Mouse (Mus musculus) myocyte (in vitro differentiated cells): ENCODE measurements around the gene Fosb. TPM values are rescaled to one million over a fixed set of nuclear protein-coding genes. Genes with fewer than 3 reads are reported as not detected.

Experiments used
- H3K27me3 ChIP-seq: one replicate; pipeline ENCODE4 v1.6.1; 2011; ENCODE audit not compliant: control insufficient read depth, insufficient read depth, insufficient read length
- H3K36me3 ChIP-seq: one replicate; pipeline ENCODE4 v1.6.1; 2011; ENCODE audit not compliant: control insufficient read depth, insufficient read depth
- H3K4me2 ChIP-seq: one replicate; pipeline ENCODE4 v1.6.1; 2011; ENCODE audit warnings: low read depth, control low read depth
- H3K4me3 ChIP-seq: one replicate; pipeline ENCODE4 v1.5.1; 2011; ENCODE audit warnings: mild to moderate bottlenecking, control low read depth, moderate library complexity
- H3K79me2 ChIP-seq: one replicate; pipeline ENCODE4 v1.6.1; 2011; ENCODE audit not compliant: control insufficient read depth, insufficient read depth
- H3ac ChIP-seq: one replicate; pipeline ENCODE4 v1.6.1; 2011; ENCODE audit not compliant: control insufficient read depth, insufficient read length
- CEBPB ChIP-seq: IDR thresholded peaks from 2 replicates; pipeline ENCODE4 v1.6.1; 2011; ENCODE audit warnings: mild to moderate bottlenecking, moderate library complexity; ENCODE audit not compliant: poor library complexity, insufficient read depth, severe bottlenecking
- E2F4 ChIP-seq: IDR thresholded peaks from one replicate; pipeline ENCODE4 v1.6.1; 2011; ENCODE audit warnings: mild to moderate bottlenecking, control low read depth, moderate library complexity; ENCODE audit not compliant: insufficient read depth
- MAX ChIP-seq: IDR thresholded peaks from one replicate; pipeline ENCODE4 v1.6.1; 2011; ENCODE audit warnings: low read depth, mild to moderate bottlenecking, control low read depth
- MYOD1 ChIP-seq, 3 experiments: IDR thresholded peaks; one replicate each; pipeline ENCODE4 v1.6.1; 2011; ENCODE audit warnings: control low read depth in 2 of 3, low read depth in 2 of 3, mild to moderate bottlenecking in 2 of 3, moderate library complexity in 1 of 3; ENCODE audit not compliant: insufficient read length in 2 of 3, control insufficient read depth in 1 of 3
- MYOG ChIP-seq, 3 experiments: IDR thresholded peaks; one replicate each; pipeline ENCODE4 v1.6.1; 2011; ENCODE audit warnings: control low read depth in 2 of 3, low read depth in 2 of 3, mild to moderate bottlenecking in 2 of 3; ENCODE audit not compliant: insufficient read length in 2 of 3, control insufficient read depth in 1 of 3, insufficient read depth in 1 of 3
- POLR2A ChIP-seq: IDR thresholded peaks from one replicate; pipeline ENCODE4 v1.6.1; 2011; ENCODE audit warnings: low read depth, mild to moderate bottlenecking, control low read depth, moderate library complexity; ENCODE audit not compliant: insufficient read length
- POLR2AphosphoS2 ChIP-seq: IDR thresholded peaks from one replicate; pipeline ENCODE4 v1.6.1; 2011; ENCODE audit warnings: low read depth, control low read depth; ENCODE audit not compliant: insufficient read length
- REST ChIP-seq: IDR thresholded peaks from one replicate; pipeline ENCODE4 v1.6.1; 2011; ENCODE audit warnings: mild to moderate bottlenecking, control low read depth, moderate library complexity; ENCODE audit not compliant: insufficient read depth, insufficient read length
- SRF ChIP-seq: IDR thresholded peaks from one replicate; pipeline ENCODE4 v1.6.1; 2011; ENCODE audit warnings: low read depth; ENCODE audit not compliant: control insufficient read depth, insufficient read length
- TCF12 ChIP-seq: IDR thresholded peaks from one replicate; pipeline ENCODE4 v1.6.1; 2011; ENCODE audit warnings: mild to moderate bottlenecking, control low read depth; ENCODE audit not compliant: poor library complexity, insufficient read depth, severe bottlenecking
- TCF3 ChIP-seq: IDR thresholded peaks from one replicate; pipeline ENCODE4 v1.6.1; 2011; ENCODE audit warnings: low read depth, control low read depth; ENCODE audit not compliant: insufficient read length
- USF1 ChIP-seq: IDR thresholded peaks from one replicate; pipeline ENCODE4 v1.6.1; 2011; ENCODE audit warnings: low read depth, mild to moderate bottlenecking, control low read depth, moderate library complexity
- polyA plus RNA-seq: library from polyadenylated mRNA; unstranded; fragments of >200 nt; fragmentation: generic; extraction: Trizol; gene quantifications from one replicate; pipeline ENCODE4 v1.2.1, GENCODE M21; 2012; ENCODE audit warnings: missing spikeins

The Fosb gene
- polyA plus RNA-seq, 1 experiment, result 0.82 TPM

GRCm38 (mm10) chr7:19341761-19342409 is 32.0 kb upstream of the Fosb start:
- Histone ChIP-seq H3K4me2 (peak overlapping the region; percentile 86), H3K27me3 (no peaks in the 10 kb centered on the region), H3K4me3 (peak overlapping the region; percentile 20), H3ac (no peak overlapping the region), H3K36me3 (no peaks in the 10 kb centered on the region), H3K79me2 (no peaks in the 10 kb centered on the region)
- TF ChIP-seq POLR2AphosphoS2, result peak; percentile 56
- peak in 1 of 3 experiments; percentile 7 for TF ChIP-seq MYOD1 (IDR thresholded peaks at IDR 0.05; ENCODE audit: control insufficient read depth in 1 of 3, insufficient read length in 2 of 3, low read depth in 2 of 3)
- TF ChIP-seq MYOG (IDR thresholded peaks at IDR 0.05; ENCODE audit: control insufficient read depth in 1 of 3, insufficient read depth in 1 of 3, insufficient read length in 2 of 3, low read depth in 2 of 3), result peak in 1 of 3 experiments; percentile 28
- TF ChIP-seq E2F4, result no peak

GRCm38 (mm10) chr7:19341250-19341649 is 31.4 kb upstream of the Fosb start:
- H3K4me3 ChIP-seq, result peak overlapping the region; percentile 20
- no peaks in the 10 kb centered on the region for H3K36me3 ChIP-seq
- no peaks in the 10 kb centered on the region for H3K27me3 ChIP-seq
- no peak overlapping the region for H3ac ChIP-seq
- H3K4me2 ChIP-seq, result peak overlapping the region; percentile 86
- TF ChIP-seq TCF12, result no peak
- TF ChIP-seq POLR2A, result no peak
- no peak for TF ChIP-seq E2F4
- no peak for TF ChIP-seq TCF3
- TF ChIP-seq USF1, result no peak
- TF ChIP-seq MYOG (IDR thresholded peaks at IDR 0.05; ENCODE audit: control insufficient read depth in 1 of 3, insufficient read depth in 1 of 3, insufficient read length in 2 of 3, low read depth in 2 of 3), result no peak
- no peak for TF ChIP-seq MYOD1 (IDR thresholded peaks at IDR 0.05; ENCODE audit: control insufficient read depth in 1 of 3, insufficient read length in 2 of 3, low read depth in 2 of 3)
- TF ChIP-seq REST, result no peak
- no peak for TF ChIP-seq MAX
- no peak for TF ChIP-seq CEBPB
- no peak for TF ChIP-seq SRF
- H3K79me2 ChIP-seq, result no peaks in the 10 kb centered on the region

- peaks cover 12% of the 10 kb centered on the region for H3K79me2 ChIP-seq
- TF ChIP-seq MAX, result no peak
- no peak for TF ChIP-seq SRF
- TF ChIP-seq MYOG (IDR thresholded peaks at IDR 0.05; ENCODE audit: control insufficient read depth in 1 of 3, insufficient read depth in 1 of 3, insufficient read length in 2 of 3, low read depth in 2 of 3), result no peak
- TF ChIP-seq CEBPB, result 0 out of 2 replicates have a peak, but pooled peaks have one; percentile 39
- no peak for TF ChIP-seq USF1
- H3ac ChIP-seq, result no peak overlapping the region
- H3K4me3 ChIP-seq, result no peak overlapping the region
- H3K4me2 ChIP-seq, result peak overlapping the region; percentile 58
- H3K27me3 ChIP-seq, result no peaks in the 10 kb centered on the region
- H3K36me3 ChIP-seq, result no peaks in the 10 kb centered on the region
Observed at GRCm38 (mm10) chr7:19338596-19338995, 28.7 kb upstream of the Fosb start.

GRCm38 (mm10) chr7:19338060-19338459 is 28.2 kb upstream of the Fosb start:
- Histone ChIP-seq H3K4me3 (no peak overlapping the region), H3ac (no peak overlapping the region), H3K27me3 (no peaks in the 10 kb centered on the region), H3K36me3 (no peaks in the 10 kb centered on the region), H3K79me2 (peaks cover 16% of the 10 kb centered on the region), H3K4me2 (peak overlapping the region; percentile 58)
- TF ChIP-seq MYOG (IDR thresholded peaks at IDR 0.05; ENCODE audit: control insufficient read depth in 1 of 3, insufficient read depth in 1 of 3, insufficient read length in 2 of 3, low read depth in 2 of 3) (no peak), POLR2AphosphoS2 (no peak), REST (no peak), CEBPB (no peak), MAX (no peak), POLR2A (no peak), MYOD1 (IDR thresholded peaks at IDR 0.05; ENCODE audit: control insufficient read depth in 1 of 3, insufficient read length in 2 of 3, low read depth in 2 of 3) (no peak)

GRCm38 (mm10) chr7:19337122-19337521 is 27.3 kb upstream of the Fosb start:
- no peaks in the 10 kb centered on the region for H3K27me3 ChIP-seq
- H3K4me2 ChIP-seq, result no peak overlapping the region
- TF ChIP-seq E2F4 (no peak), MYOD1 (IDR thresholded peaks at IDR 0.05; ENCODE audit: control insufficient read depth in 1 of 3, insufficient read length in 2 of 3, low read depth in 2 of 3) (no peak), TCF12 (no peak), REST (no peak), SRF (no peak)
- no peaks in the 10 kb centered on the region for H3K36me3 ChIP-seq
- H3K4me3 ChIP-seq, result no peak overlapping the region
- no peak overlapping the region for H3ac ChIP-seq
- H3K79me2 ChIP-seq, result peaks cover 16% of the 10 kb centered on the region
